Mouse (Mus musculus) embryonic fibroblast, embryonic 13.5 days (primary cell): ENCODE results near the gene Tcl1b5.
"Not testable (repeated sequence)": the region's sequence is repeated elsewhere in the genome, so short reads cannot be mapped to it uniquely, and the experiment has no call there.

Experiments
- CTCF ChIP-seq: IDR thresholded peaks from 2 replicates; pipeline ENCODE4 v1.5.1; 2011; ENCODE audit warnings: mild to moderate bottlenecking, control low read depth, low read length, moderate library complexity, borderline replicate concordance; ENCODE audit not compliant: insufficient read depth
- POLR2A ChIP-seq: IDR thresholded peaks from 2 replicates; pipeline ENCODE4 v1.6.1; 2011; ENCODE audit warnings: low read depth, mild to moderate bottlenecking, control low read depth, low read length, moderate library complexity

DNA sequence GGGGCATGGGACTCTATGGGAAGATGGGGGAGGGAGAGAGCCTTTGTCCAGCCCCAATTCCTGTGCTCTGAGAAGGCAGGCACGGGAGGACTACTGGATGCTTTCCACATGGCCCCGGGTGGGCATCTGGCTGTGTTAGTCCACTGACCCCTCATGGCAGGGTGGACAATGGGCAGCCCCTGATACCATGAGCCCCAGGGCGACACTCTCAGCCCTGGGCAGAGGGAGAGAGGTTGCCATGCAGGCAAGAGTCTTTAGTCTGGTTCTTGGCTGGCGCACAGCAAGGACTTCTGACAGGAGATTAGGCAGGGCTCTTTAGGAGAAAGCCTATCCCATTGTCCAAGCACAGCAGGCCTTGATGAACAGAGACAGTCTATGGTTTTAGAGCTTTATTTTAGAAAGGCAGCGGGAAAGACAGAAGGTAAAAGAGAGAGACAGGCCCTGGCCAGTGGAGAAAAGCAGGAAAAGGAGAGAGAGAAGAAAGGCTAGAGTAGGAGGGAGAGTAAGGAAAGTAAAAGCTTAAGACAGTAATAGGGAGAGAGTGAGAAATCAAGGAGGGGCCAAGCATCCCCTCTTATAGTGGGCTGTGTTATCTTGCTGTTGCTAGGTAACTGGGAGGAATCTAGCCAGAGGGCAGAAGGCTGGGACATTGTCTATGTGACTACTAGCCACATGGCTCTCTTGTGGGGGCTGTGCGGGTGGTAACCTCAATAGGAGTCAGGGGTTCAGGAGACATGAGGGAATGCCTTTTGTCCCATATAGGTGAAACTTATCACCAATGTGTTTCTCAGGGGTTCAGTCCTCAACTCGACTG lies 23.7 kb downstream of the Tcl1b5 start:
- TF ChIP-seq POLR2A, CTCF: not testable (repeated sequence)
